Mouse (Mus musculus) C2C12 (cell line): Measurements from ENCODE around the gene Gm8362.
"Not testable (repeated sequence)": the region's sequence is repeated elsewhere in the genome, so short reads cannot be mapped to it uniquely, and the experiment has no call there.

Experiments
- CTCF ChIP-seq: IDR thresholded peaks from one replicate; pipeline ENCODE4 v1.5.1; 2011; ENCODE audit not compliant: control insufficient read depth, insufficient read depth, insufficient read length
- MYOG ChIP-seq: IDR thresholded peaks from one replicate; pipeline ENCODE4 v1.6.1; 2011; ENCODE audit not compliant: control insufficient read depth, insufficient read length; ENCODE audit errors: extremely low read depth

GRCm38 (mm10) chr14:6823297-6823696 lies 49.1 kb upstream of the Gm8362 start:
- not testable (repeated sequence) for TF ChIP-seq MYOG, CTCF
